Mouse (Mus musculus) bone marrow macrophage, adult 2 months (primary cell): Measurements from ENCODE around the gene Slc15a1.

ENCODE experiments used
- CTCF ChIP-seq: IDR thresholded peaks from 2 replicates; pipeline ENCODE4 v1.5.1; 2012; ENCODE audit warnings: low read depth, mild to moderate bottlenecking, low read length, moderate library complexity
- POLR2A ChIP-seq: IDR thresholded peaks from 2 replicates; pipeline ENCODE4 v1.6.1; 2012; ENCODE audit warnings: mild to moderate bottlenecking, low read depth, low read length, borderline replicate concordance

DNA sequence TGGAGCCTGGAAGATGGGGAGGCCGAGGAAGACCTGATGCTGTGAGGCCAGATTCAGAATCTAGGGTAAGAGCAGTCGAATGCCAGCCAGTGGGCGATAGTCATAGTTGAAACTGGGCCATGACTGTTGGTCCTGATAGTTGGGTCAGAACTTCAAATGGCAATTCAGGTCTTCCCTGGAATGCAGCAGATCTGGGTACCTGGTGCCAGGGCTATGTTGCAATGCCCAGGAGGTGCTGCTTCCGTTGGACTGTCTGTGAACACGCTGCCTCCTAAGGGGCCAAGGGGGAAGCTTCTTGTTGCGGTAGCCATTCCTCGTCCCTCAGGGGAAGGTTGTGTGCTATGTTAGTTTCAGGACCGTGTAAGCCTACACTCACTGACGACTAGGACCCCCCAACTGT lies 25.8 kb upstream of the Slc15a1 start:
- TF ChIP-seq CTCF (no peak), POLR2A (no peak)
